Mouse (Mus musculus): ENCODE results near the gene 1700024P04Rik. TPM values are rescaled to one million over a fixed set of nuclear protein-coding genes. Genes with fewer than 3 reads are reported as not detected.

Gene 1700024P04Rik
- total RNA-seq, 1 experiment from 2014 or later: not detected

DNA sequence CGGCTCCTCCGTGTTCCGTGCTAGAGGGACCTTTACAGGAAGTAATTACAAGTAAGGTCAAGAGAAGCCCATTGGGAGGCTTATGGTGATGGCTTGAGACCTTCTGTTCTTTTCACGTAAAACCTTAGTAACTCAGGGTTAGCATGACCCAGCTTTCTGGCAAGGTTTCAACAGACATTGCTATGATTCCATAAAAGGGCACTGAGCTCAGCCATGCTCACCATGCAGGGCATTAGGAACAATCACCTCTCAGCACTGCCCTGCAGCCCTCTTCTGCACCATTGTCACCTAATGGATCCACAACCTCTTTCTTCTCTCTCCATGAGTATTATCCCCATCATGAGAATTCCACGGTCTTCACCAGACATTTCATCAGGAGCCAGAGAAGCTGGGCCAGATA lies 12.7 kb downstream of the 1700024P04Rik start:
- ATAC-seq (replicated peaks; ENCODE audit: insufficient number of reproducible peaks, low FRiP score, low TSS enrichment, poor library complexity, severe bottlenecking): no peak

- no peak for ATAC-seq (replicated peaks; ENCODE audit: insufficient number of reproducible peaks, low FRiP score, low TSS enrichment, poor library complexity, severe bottlenecking)
Observed at GRCm38 (mm10) chr13:98968517-98968916, 15.8 kb downstream of the 1700024P04Rik start.

DNA sequence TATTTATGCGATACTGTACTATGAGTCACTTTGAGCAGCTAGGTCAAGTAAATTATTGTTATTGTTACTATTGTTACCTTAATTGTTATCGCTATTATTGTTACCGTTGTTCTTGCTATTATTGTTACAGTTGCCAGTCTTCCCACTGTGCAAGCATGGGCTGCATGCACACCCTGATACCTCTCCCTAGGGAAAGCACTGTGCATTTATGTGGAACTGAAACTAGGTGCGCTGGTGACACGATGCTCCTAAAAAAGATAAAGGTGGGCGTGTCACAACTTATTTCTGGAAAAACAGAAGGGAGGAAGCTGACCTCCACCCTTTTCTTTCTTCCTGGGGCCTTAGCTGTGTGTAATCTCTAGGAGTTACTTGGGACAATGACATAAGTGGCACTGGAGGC lies 16.4 kb downstream of the 1700024P04Rik start:
- no peak for ATAC-seq (replicated peaks; ENCODE audit: insufficient number of reproducible peaks, low FRiP score, low TSS enrichment, poor library complexity, severe bottlenecking)

DNA sequence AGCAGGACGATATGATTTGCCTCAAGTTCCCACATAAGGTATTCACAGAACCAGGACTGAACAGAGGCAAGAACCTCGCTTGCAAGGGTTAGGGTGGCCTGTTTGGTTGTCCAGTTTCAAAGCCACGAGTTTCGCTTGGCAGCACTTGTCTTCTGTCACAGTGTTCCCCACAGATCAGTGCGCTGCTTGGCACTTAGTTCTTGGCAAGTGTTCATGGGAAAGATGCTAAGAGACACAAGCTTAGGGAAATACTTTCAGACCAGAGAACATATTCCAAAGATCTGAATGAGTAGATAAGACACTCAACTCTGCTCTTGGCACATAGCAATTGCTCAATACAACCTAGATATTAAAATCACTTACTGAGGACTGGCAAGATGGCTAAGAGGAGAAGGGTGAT lies 17.8 kb downstream of the 1700024P04Rik start:
- ATAC-seq (replicated peaks; ENCODE audit: insufficient number of reproducible peaks, low FRiP score, low TSS enrichment, poor library complexity, severe bottlenecking): no peak

DNA sequence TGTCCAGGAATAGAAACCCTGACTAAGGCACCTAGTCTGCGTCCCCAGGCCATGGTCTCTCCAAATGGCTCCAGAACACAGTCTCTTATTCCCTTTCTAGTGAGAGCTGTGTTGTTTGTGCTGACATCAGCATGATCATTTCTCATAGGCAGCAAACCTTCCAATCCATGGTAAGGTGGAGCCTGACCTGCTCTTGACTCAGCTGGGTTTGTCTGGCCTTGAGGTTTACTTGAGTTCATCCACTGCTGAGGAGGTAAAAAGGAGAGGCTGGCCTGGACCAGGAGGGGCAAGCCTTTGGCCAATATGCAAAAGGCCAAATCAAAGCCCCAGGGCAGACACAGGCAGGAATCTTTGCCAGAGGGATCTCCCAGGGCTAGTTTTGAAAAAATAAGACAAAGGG lies 20.8 kb downstream of the 1700024P04Rik start:
- no peak for ATAC-seq (replicated peaks; ENCODE audit: insufficient number of reproducible peaks, low FRiP score, low TSS enrichment, poor library complexity, severe bottlenecking)

- ATAC-seq (replicated peaks; ENCODE audit: insufficient number of reproducible peaks, low FRiP score, low TSS enrichment, poor library complexity, severe bottlenecking): no peak
Observed at GRCm38 (mm10) chr13:98958177-98958576, 26.2 kb downstream of the 1700024P04Rik start.

- peak; percentile 69; the same call in 1 of the 2 replicates for ATAC-seq (replicated peaks; ENCODE audit: insufficient number of reproducible peaks, low FRiP score, low TSS enrichment, poor library complexity, severe bottlenecking)
Observed at GRCm38 (mm10) chr13:98956209-98956608, 28.2 kb downstream of the 1700024P04Rik start.

DNA sequence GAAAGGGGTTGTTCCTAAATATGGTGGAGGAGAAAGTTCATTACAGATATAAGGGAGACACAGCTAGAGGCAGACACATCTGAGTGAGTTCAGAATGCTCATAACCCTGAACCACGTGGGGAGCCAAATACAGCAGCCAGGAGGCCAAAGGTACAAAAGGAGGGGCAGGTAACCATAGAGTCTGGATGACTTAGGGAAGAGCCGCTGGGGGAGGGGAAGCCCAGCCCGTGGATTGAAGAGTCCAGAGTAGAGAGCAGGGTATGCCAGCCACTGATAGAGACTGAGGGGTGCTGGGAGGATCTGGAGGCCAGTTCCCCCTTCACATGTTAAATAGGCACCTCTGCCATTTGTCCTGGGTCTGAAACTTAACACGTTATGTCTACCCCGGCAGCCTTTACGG lies 28.7 kb downstream of the 1700024P04Rik start:
- ATAC-seq (replicated peaks; ENCODE audit: insufficient number of reproducible peaks, low FRiP score, low TSS enrichment, poor library complexity, severe bottlenecking): no peak

DNA sequence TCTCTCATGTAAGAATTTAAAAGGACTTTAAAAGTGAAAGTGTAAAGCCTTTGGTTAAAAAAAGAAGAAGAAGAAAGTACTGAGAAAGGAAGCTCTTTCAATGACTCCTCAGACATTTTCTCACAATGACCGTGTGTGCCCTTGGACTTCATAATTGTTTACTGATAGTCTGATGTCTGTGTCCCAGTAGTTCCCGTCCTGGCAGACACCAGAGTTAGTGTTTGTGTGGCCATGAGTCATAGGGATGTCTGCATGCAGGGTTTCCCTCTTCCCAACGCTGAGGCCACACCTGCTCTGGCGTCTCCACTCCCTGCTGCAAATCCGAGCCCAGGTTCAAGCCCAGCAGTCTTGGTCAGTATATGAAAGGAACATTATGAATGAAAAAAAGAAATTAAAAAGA lies 29.1 kb downstream of the 1700024P04Rik start:
- ATAC-seq (replicated peaks; ENCODE audit: insufficient number of reproducible peaks, low FRiP score, low TSS enrichment, poor library complexity, severe bottlenecking): 0 out of 2 replicates have a peak, but pooled peaks have one; percentile 40

GRCm38 (mm10) chr13:98953830-98954229 lies 30.5 kb downstream of the 1700024P04Rik start:
- no peak for ATAC-seq (replicated peaks; ENCODE audit: insufficient number of reproducible peaks, low FRiP score, low TSS enrichment, poor library complexity, severe bottlenecking)

GRCm38 (mm10) chr13:98951951-98952350 lies 32.4 kb downstream of the 1700024P04Rik start:
- no peak for ATAC-seq (replicated peaks; ENCODE audit: insufficient number of reproducible peaks, low FRiP score, low TSS enrichment, poor library complexity, severe bottlenecking)

GRCm38 (mm10) chr13:98948146-98948545 lies 36.2 kb downstream of the 1700024P04Rik start:
- no peak for ATAC-seq (replicated peaks; ENCODE audit: insufficient number of reproducible peaks, low FRiP score, low TSS enrichment, poor library complexity, severe bottlenecking)

GRCm38 (mm10) chr13:98946434-98946833 lies 37.9 kb downstream of the 1700024P04Rik start:
- ATAC-seq (replicated peaks; ENCODE audit: insufficient number of reproducible peaks, low FRiP score, low TSS enrichment, poor library complexity, severe bottlenecking): no peak

DNA sequence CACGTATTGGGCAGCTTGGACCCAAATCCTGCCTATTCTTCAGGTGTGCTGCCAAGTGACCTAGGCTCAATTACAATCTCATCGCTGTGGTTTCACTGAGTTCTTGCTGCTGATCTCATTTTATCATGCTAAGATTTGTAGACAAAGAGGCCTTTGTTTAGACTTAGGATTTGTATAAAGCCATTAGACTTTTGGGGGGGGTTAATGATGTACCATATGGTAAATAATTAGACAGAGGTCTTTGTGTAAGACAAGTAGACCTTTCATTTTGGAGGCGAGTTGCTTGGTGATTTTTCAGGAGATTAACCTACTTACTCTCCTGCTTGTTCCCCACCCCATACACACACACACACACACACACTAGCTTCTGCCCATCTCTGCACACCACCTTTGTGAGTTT lies 38.5 kb downstream of the 1700024P04Rik start:
- no peak for ATAC-seq (replicated peaks; ENCODE audit: insufficient number of reproducible peaks, low FRiP score, low TSS enrichment, poor library complexity, severe bottlenecking)

DNA sequence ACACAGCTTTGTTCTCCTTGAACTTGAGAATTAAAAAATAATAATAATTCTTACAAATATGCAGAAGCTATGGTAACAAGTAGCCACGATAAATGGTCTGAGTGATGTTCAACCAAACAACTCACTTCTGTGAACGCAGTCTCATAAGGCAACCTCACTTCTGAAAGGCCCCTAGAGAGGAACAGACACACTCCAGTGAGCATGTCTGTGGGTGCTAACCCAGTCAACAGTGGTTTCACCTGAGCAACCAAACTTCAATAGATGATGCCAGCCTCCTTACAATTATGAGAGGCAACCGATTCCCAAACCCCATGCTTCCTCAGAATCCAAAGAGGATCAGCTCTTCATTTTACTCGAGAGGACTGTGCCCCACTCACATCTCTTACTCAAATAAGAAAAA lies 39.0 kb downstream of the 1700024P04Rik start:
- no peak for ATAC-seq (replicated peaks; ENCODE audit: insufficient number of reproducible peaks, low FRiP score, low TSS enrichment, poor library complexity, severe bottlenecking)

GRCm38 (mm10) chr13:98944620-98945081 lies 39.7 kb downstream of the 1700024P04Rik start:
- ATAC-seq (replicated peaks; ENCODE audit: insufficient number of reproducible peaks, low FRiP score, low TSS enrichment, poor library complexity, severe bottlenecking): peak; percentile 93

- ATAC-seq (replicated peaks; ENCODE audit: insufficient number of reproducible peaks, low FRiP score, low TSS enrichment, poor library complexity, severe bottlenecking): no peak
Observed at GRCm38 (mm10) chr13:98942360-98942759, 42.0 kb downstream of the 1700024P04Rik start.

DNA sequence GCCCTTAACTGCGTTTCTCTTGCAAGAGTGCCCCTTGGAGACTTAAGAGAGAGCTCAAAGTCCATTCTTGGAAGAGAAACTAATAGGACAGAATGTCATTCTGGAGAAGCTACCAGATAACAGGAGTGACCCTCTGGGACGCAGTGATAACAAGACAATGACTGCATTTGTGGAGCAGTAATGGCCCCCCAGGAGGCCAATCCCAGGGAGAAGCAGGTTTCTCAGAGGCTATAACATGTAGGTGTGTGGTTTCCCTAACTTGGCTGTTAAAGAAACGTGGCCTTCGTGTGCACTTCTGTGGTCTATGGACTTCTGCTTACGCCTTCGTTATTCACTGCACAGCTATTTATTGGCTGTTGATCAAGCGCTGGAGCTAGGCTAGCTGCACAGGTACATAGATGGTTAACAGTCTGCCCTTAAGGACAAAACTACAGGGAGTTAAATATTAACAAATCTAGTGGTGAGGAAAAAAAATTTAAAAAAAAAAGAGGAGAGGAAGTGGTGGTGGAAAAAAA lies 42.5 kb downstream of the 1700024P04Rik start:
- no peak for ATAC-seq (replicated peaks; ENCODE audit: insufficient number of reproducible peaks, low FRiP score, low TSS enrichment, poor library complexity, severe bottlenecking)

GRCm38 (mm10) chr13:98937108-98937507 lies 47.3 kb downstream of the 1700024P04Rik start:
- no peak for ATAC-seq (replicated peaks; ENCODE audit: insufficient number of reproducible peaks, low FRiP score, low TSS enrichment, poor library complexity, severe bottlenecking)

Data from monocyte, adult 5-6 weeks (primary cell).